Mouse (Mus musculus) lung, adult 2 months (tissue): ENCODE results near the gene Rabggta. TPM values are rescaled to one million over a fixed set of nuclear protein-coding genes. Genes with fewer than 3 reads are reported as not detected.

Source experiments
- DNase-seq: peaks from one replicate; pipeline ENCODE4 v3.0.0; 2022
- H3K4me1 ChIP-seq: fragments of 200-500 bp; 2 replicates; pipeline ENCODE4 v1.6.1; 2011; ENCODE audit warnings: low read length; ENCODE audit not compliant: control insufficient read depth, insufficient read depth
- H3K4me3 ChIP-seq: fragments of 200-500 bp; replicated peaks from 2 replicates; pipeline ENCODE3; 2011; ENCODE audit warnings: low read depth, mild to moderate bottlenecking, control low read depth, low read length; ENCODE audit errors: extremely low read depth
- CTCF ChIP-seq: fragments of 200-500 bp; IDR thresholded peaks from 2 replicates; pipeline ENCODE4 v1.5.1; 2011; ENCODE audit warnings: mild to moderate bottlenecking, low read length, control low read depth; ENCODE audit not compliant: insufficient read depth
- POLR2A ChIP-seq: fragments of 200-500 bp; IDR thresholded peaks from 2 replicates; pipeline ENCODE4 v1.6.1; 2011; ENCODE audit warnings: low read depth, mild to moderate bottlenecking, control low read depth, low read length, borderline replicate concordance; ENCODE audit errors: extremely low read depth
- WGBS: fragments of 180-500 bp; shearing (Covaris S2); methylation state at CpG from one replicate; pipeline ENCODE4 v1.1.7; 2018; 5-methylcytosine and 5-hydroxymethylcytosine counted together
- polyA plus RNA-seq: library from polyadenylated mRNA; depleted of rRNA; stranded (reverse); fragments of >200 nt; gene quantifications from 2 replicates; pipeline ENCODE4 v1.2.3, GENCODE M21; 2012

Gene Rabggta
- polyA plus RNA-seq, 1 experiment: 57.3 TPM

GRCm38 (mm10) chr14:55706051-55706600, 15.9 kb downstream of the Rabggta start:
- H3K4me1 ChIP-seq: no peaks in the 10 kb centered on the region
- DNase-seq: no peak
- 76% methylated on average over 8 of the region's 8 CpGs for WGBS
- TF ChIP-seq POLR2A: no peak
- H3K4me3 ChIP-seq: no peak overlapping the region

- no peak overlapping the region for H3K4me3 ChIP-seq
- H3K4me1 ChIP-seq: no peaks in the 10 kb centered on the region
- TF ChIP-seq POLR2A (no peak), CTCF (no peak)
- no peak for DNase-seq
- 62% methylated on average over 6 of the region's 6 CpGs for WGBS
Observed at GRCm38 (mm10) chr14:55702761-55703160, 19.3 kb downstream of the Rabggta start.

- DNase-seq: no peak
- Histone ChIP-seq H3K4me3 (no peak overlapping the region), H3K4me1 (no peaks in the 10 kb centered on the region)
- no peak for TF ChIP-seq CTCF
- no peak for TF ChIP-seq POLR2A
- 78% methylated on average over 9 of the region's 9 CpGs for WGBS
Observed at GRCm38 (mm10) chr14:55701131-55701530, 20.9 kb downstream of the Rabggta start.

GRCm38 (mm10) chr14:55697226-55697625, 24.8 kb downstream of the Rabggta start:
- no peak for TF ChIP-seq CTCF
- no peak for TF ChIP-seq POLR2A
- no peaks in the 10 kb centered on the region for H3K4me1 ChIP-seq
- 67% methylated on average over 4 of the region's 4 CpGs for WGBS
- no peak overlapping the region for H3K4me3 ChIP-seq
- DNase-seq: no peak

DNA sequence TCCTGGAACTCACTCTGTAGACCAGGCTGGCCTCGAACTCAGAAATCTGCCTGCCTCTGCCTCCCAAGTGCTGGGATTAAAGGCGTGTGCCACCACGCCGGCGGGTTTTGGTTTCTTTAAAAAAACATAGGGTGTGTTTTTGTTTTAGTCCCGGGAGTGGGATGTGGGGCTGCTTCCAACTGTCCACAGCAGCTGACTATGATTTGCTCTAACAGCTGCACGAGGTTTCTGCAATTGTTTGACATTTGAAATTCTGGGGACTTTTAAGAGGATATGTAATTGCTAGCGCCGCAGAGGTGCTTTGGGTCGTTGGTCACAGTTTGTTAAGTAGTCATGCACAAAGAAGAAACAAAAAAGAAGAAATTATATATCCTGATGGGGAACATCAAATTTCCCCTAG, 32.6 kb downstream of the Rabggta start:
- no peak for DNase-seq
- no peak for TF ChIP-seq POLR2A
- TF ChIP-seq CTCF: no peak
- H3K4me3 ChIP-seq: no peak overlapping the region
- whole genome bisulfite sequencing: 69% methylated on average over 10 of the region's 10 CpGs
- no peaks in the 10 kb centered on the region for H3K4me1 ChIP-seq

DNA sequence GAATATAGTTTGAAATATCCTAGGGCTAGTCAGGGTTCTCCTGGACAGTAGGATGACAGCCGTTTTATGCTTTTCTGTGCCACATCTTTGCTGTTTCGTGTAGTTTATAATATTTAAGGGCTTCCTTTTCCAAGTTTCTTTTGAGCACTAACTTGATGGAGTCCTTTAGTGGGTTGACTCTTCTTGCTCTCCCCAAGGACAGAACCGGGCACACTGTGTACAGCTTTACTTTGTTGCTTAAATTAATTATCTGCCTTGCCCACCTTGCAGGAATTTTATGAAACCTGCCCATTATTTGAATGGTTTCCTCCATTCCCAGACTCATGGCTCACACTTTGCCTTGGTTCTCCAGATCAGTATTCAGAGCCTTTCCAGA, 40.0 kb downstream of the Rabggta start:
- no peak for DNase-seq
- no peak for TF ChIP-seq POLR2A
- TF ChIP-seq CTCF: no peak
- H3K4me1 ChIP-seq: no peaks in the 10 kb centered on the region
- WGBS: 5% methylated on average over 3 of the region's 3 CpGs
- peak overlapping the region; percentile 80 for H3K4me3 ChIP-seq

- peak; percentile 94 for DNase-seq
- peak within 1 kb of the TSS; percentile 80 for H3K4me3 ChIP-seq
- H3K4me1 ChIP-seq: no peaks in the 10 kb centered on the region
- WGBS: under 1% methylated on average over 66 of the region's 66 CpGs
- TF ChIP-seq CTCF (peak; percentile 48), POLR2A (peak; percentile 39; the same call in 1 of the 2 replicates)
Observed at GRCm38 (mm10) chr14:55681160-55682117, 40.6 kb downstream of the Rabggta start, which contains the start of gene Tinf2. TSS of gene Tinf2 (minus strand) at chr14:55681820.

- WGBS: 76% methylated on average over 4 of the region's 4 CpGs
- Histone ChIP-seq H3K4me1 (no peaks in the 10 kb centered on the region), H3K4me3 (no peak overlapping the region)
- DNase-seq: no peak
- TF ChIP-seq CTCF: no peak
- TF ChIP-seq POLR2A: no peak
Observed at GRCm38 (mm10) chr14:55677615-55678014, 44.4 kb downstream of the Rabggta start.

DNA sequence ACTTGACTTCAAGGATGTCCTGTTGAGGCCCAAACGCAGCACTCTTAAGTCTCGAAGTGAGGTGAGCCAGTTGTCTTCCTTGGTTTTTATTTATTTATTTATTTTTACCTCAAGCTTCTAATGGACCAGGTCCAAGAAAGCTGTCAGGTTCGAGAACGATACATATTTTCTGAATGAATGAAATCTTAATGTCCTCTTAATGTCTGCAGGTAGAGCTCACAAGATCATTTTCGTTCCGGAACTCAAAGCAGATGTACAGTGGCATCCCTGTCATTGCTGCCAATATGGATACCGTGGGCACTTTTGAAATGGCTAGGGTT, 49.4 kb downstream of the Rabggta start:
- no peak for DNase-seq
- Histone ChIP-seq H3K4me1 (peaks cover 4% of the 10 kb centered on the region; the same call in 1 of the 2 replicates), H3K4me3 (peak overlapping the region; percentile 97)
- TF ChIP-seq CTCF: no peak
- TF ChIP-seq POLR2A: no peak
- WGBS: 61% methylated on average over 7 of the region's 7 CpGs
